In genomic region chr4:122887336-122887735, GRCm38 (mm10) we compare ENCODE assay signal across 8 mouse cellular contexts. TPM values are rescaled to one million over a fixed set of nuclear protein-coding genes. Genes with fewer than 3 reads are reported as not detected.
A peak's percentile ranks its signal among the peaks of the same experiment; 100 is the strongest.
DNase-seq lines count a peak whose midpoint lies in the region; ATAC-seq and TF ChIP-seq lines count a peak whose summit lies in the region.

No protein-coding gene starts in this region.

- no peak for ATAC-seq in forebrain, postnatal 0 days
- no peak for ATAC-seq in liver, embryonic 15.5 days (ENCODE audit: insufficient read depth)

- TF ChIP-seq POLR2A in CH12.LX (IDR thresholded peaks at IDR 0.05; ENCODE audit: low read depth, low read length): no peak

- no peak for TF ChIP-seq CTCF in gastrocnemius, adult 2 months (IDR thresholded peaks at IDR 0.05)
- TF ChIP-seq CTCF in CH12.LX (conservative IDR thresholded peaks at IDR 0.05 in 1 of 2, IDR thresholded peaks at IDR 0.05 in 1 of 2; ENCODE audit: low read depth in 2 of 2, low read length in 2 of 2): no peak
- no peak for TF ChIP-seq CTCF in forebrain, postnatal 0 days (IDR thresholded peaks at IDR 0.05; ENCODE audit: low read depth)

- TF ChIP-seq RAD21 in CH12.LX (IDR thresholded peaks at IDR 0.05; ENCODE audit: low read depth, low read length): no peak

- H3K27me3 ChIP-seq in CH12.LX (replicated peaks): no peaks in the 10 kb centered on the region
- H3K27me3 ChIP-seq in forebrain, postnatal 0 days (ENCODE audit: insufficient read depth, low read length): no peaks in the 10 kb centered on the region
- no peaks in the 10 kb centered on the region for H3K27me3 ChIP-seq in liver, embryonic 15.5 days

- no peak for TF ChIP-seq EP300 in CH12.LX (IDR thresholded peaks at IDR 0.05; ENCODE audit: low read length)

- H3K9ac ChIP-seq in CH12.LX (ENCODE audit: insufficient read depth, low read depth): peak overlapping the region; percentile 73; the same call in 1 of the 2 replicates
- H3K9ac ChIP-seq in forebrain, postnatal 0 days: peak overlapping the region; percentile 87; the same call in 1 of the 2 replicates
- H3K9ac ChIP-seq in liver, embryonic 15.5 days: no peak overlapping the region

- peak overlapping the region; percentile 96 for H3K4me3 ChIP-seq in gastrocnemius, adult 2 months
- H3K4me3 ChIP-seq in CH12.LX (replicated peaks in 1 of 3; ENCODE audit: low read depth in 2 of 3, low read length in 2 of 3, poor library complexity in 1 of 3): no peak overlapping the region
- no peak overlapping the region for H3K4me3 ChIP-seq in forebrain, postnatal 0 days (ENCODE audit: low read depth, low read length)
- H3K4me3 ChIP-seq in liver, embryonic 15.5 days (replicated peaks): peak overlapping the region; percentile 80

- peak overlapping the region; percentile 100 for H3K27ac ChIP-seq in gastrocnemius, adult 2 months
- no peak overlapping the region for H3K27ac ChIP-seq in CH12.LX (ENCODE audit: insufficient read depth, low read depth)
- H3K27ac ChIP-seq in forebrain, postnatal 0 days (ENCODE audit: low read depth, low read length): peak overlapping the region; percentile 100
- H3K27ac ChIP-seq in liver, embryonic 15.5 days (replicated peaks): peak overlapping the region; percentile 99

- 74% methylated on average over 2 of the region's 2 CpGs for WGBS in forebrain, postnatal 0 days
- 63% methylated on average over 2 of the region's 2 CpGs for WGBS in liver, embryonic 15.5 days (ENCODE audit: insufficient replicate concordance)

- no peaks in the 10 kb centered on the region for H3K9me3 ChIP-seq in CH12.LX (replicated peaks; ENCODE audit: low read length)
- H3K9me3 ChIP-seq in forebrain, postnatal 0 days (ENCODE audit: low read length): no peaks in the 10 kb centered on the region
- no peaks in the 10 kb centered on the region for H3K9me3 ChIP-seq in liver, embryonic 15.5 days (replicated peaks)

- in situ Hi-C loops in CH12.LX (cut with MboI; ENCODE audit: low pct_ligation_motif_present, low pct_unique_long_range_greater_than_20kb, low sequenced_read_pairs): no loop called here

- DNase-seq in gastrocnemius, adult 2 months: no peak
- DNase-seq in gastrocnemius, postnatal 10 days: no peak
- no peak for DNase-seq in CH12.LX (ENCODE audit: extremely low read depth)
- DNase-seq in forebrain, postnatal 0 days: no peak
- no peak for DNase-seq in frontal cortex, adult 2 months (ENCODE audit: extremely low spot score in 1 of 2, low spot score in 1 of 2)
- DNase-seq in frontal cortex, postnatal 10 days (ENCODE audit: low spot score in 2 of 2): no peak
- DNase-seq in adrenal gland, postnatal 10 days: no peak

- intact Hi-C loops in gastrocnemius, adult 2 months (cut with DNase I): loop anchor here (2.0 kb wide), 1 partner anchor 1017 kb away; the partner anchor contains the start of gene Mycbp

- peaks cover 27% of the 10 kb centered on the region for H3K79me2 ChIP-seq in CH12.LX (replicated peaks; ENCODE audit: control insufficient read depth, extremely low read depth, insufficient read depth, poor library complexity, severe bottlenecking)

- peak overlapping the region; percentile 91 for H3K4me2 ChIP-seq in CH12.LX (ENCODE audit: insufficient read depth, low read depth, poor library complexity, severe bottlenecking)
- H3K4me2 ChIP-seq in forebrain, postnatal 0 days (ENCODE audit: low read depth): peak overlapping the region; percentile 68
- H3K4me2 ChIP-seq in liver, embryonic 15.5 days: peak overlapping the region; percentile 93

- no peaks in the 10 kb centered on the region for H3K36me3 ChIP-seq in CH12.LX (replicated peaks in 1 of 2; ENCODE audit: control insufficient read depth in 1 of 2, insufficient read depth in 1 of 2, low read length in 1 of 2)
- no peaks in the 10 kb centered on the region for H3K36me3 ChIP-seq in forebrain, postnatal 0 days (ENCODE audit: insufficient read depth)
- H3K36me3 ChIP-seq in liver, embryonic 15.5 days (replicated peaks): no peaks in the 10 kb centered on the region

- dilution Hi-C loops in CH12.LX (cut with MboI; ENCODE audit: extremely low pct_ligation_motif_present, extremely low pct_unique_long_range_greater_than_20kb, low sequenced_read_pairs): no loop called here

- peaks cover 7 to 43% of the 10 kb centered on the region in 2 experiments for H3K4me1 ChIP-seq in CH12.LX (ENCODE audit: control insufficient read depth in 1 of 2, insufficient read depth in 2 of 2)
- peaks cover 12% of the 10 kb centered on the region; the same call in 1 of the 2 replicates for H3K4me1 ChIP-seq in forebrain, postnatal 0 days (ENCODE audit: insufficient read depth)
- H3K4me1 ChIP-seq in liver, embryonic 15.5 days (replicated peaks): peaks cover 51% of the 10 kb centered on the region

TF ChIP-seq in CH12.LX, 34 proteins besides CTCF, POLR2A, EP300 and RAD21:
- no peak for TF ChIP-seq HCFC1 (IDR thresholded peaks at IDR 0.05; ENCODE audit: low read depth, low read length)
- no peak for TF ChIP-seq RCOR1 (conservative IDR thresholded peaks at IDR 0.05; ENCODE audit: low read depth, low read length)
- no peak for TF ChIP-seq CHD1 (IDR thresholded peaks at IDR 0.05; ENCODE audit: low read depth, low read length)
- TF ChIP-seq ETS1 (conservative IDR thresholded peaks at IDR 0.05; ENCODE audit: low read depth, low read length): no peak
- TF ChIP-seq ZMIZ1 (IDR thresholded peaks at IDR 0.05; ENCODE audit: low read depth, low read length): no peak
- TF ChIP-seq JUN (IDR thresholded peaks at IDR 0.05; ENCODE audit: insufficient read depth, low read depth, low read length): no peak
- no peak for TF ChIP-seq USF2 (conservative IDR thresholded peaks at IDR 0.05; ENCODE audit: low read depth, low read length)
- TF ChIP-seq MYC (IDR thresholded peaks at IDR 0.05; ENCODE audit: low read depth, low read length): no peak
- no peak for TF ChIP-seq UBTF (IDR thresholded peaks at IDR 0.05; ENCODE audit: low read depth, low read length)
- TF ChIP-seq GABPA (IDR thresholded peaks at IDR 0.05; ENCODE audit: insufficient replicate concordance, low read depth, low read length): no peak
- no peak for TF ChIP-seq USF1 (IDR thresholded peaks at IDR 0.05; ENCODE audit: low read depth, low read length)
TF ChIP-seq in CH12.LX: peak in this region for 0.

RNA-seq across cellular contexts. Expression of gene Cap1, which starts 1.5 kb away (rescaled TPM):
- total RNA-seq in gastrocnemius, adult 2 months (2021): 10 to 100 TPM; 17.4 to 25.5 TPM
- 10 to 100 TPM; 46.1 to 64.2 TPM for total RNA-seq in gastrocnemius, postnatal 10 days (2021)
- total RNA-seq in CH12.LX (2012; rRNA removed): 118 and 128 TPM in 2 replicates
- 159 TPM in 2 replicates for total RNA-seq in CH12.LX (2014; rRNA removed)
- polyA plus RNA-seq in CH12.LX (2012; ENCODE audit: insufficient read length, low read depth): 163 and 195 TPM in 2 replicates
- total RNA-seq in forebrain, postnatal 0 days (2014; rRNA removed): 155 and 161 TPM in 2 replicates
- polyA plus RNA-seq in forebrain, postnatal 0 days (2015; fragmentation: Nextera tagmentation; extraction: Ambion mirVana): 68.5 and 75.2 TPM in 2 replicates
- polyA plus RNA-seq in liver, embryonic 15.5 days (2015; fragmentation: Nextera tagmentation; extraction: Ambion mirVana): 24.6 and 25.4 TPM in 2 replicates
- polyA plus RNA-seq in frontal cortex, adult 2 months (2012; rRNA removed): 142 and 146 TPM in 2 replicates
- total RNA-seq in adrenal gland, postnatal 10 days (2021): 100 to 1,000 TPM; 128 TPM

RNA-seq across cellular contexts. Expression of gene Ppt1, which starts 51.3 kb away (rescaled TPM):
- 10 to 100 TPM in 1 of 2 experiments, 1 to 10 TPM in 1; 9.1 to 13.6 TPM for total RNA-seq in gastrocnemius, adult 2 months (2021)
- total RNA-seq in gastrocnemius, postnatal 10 days (2021): 10 to 100 TPM; 21.2 to 24.6 TPM
- total RNA-seq in CH12.LX (2012; rRNA removed) (23.7 and 23.8 TPM in 2 replicates), CH12.LX (2014; rRNA removed) (23.9 and 24.2 TPM in 2 replicates)
- 30.7 TPM in 2 replicates for polyA plus RNA-seq in CH12.LX (2012; ENCODE audit: insufficient read length, low read depth)
- 43.7 and 53.8 TPM in 2 replicates for total RNA-seq in forebrain, postnatal 0 days (2014; rRNA removed)
- polyA plus RNA-seq in forebrain, postnatal 0 days (2015; fragmentation: Nextera tagmentation; extraction: Ambion mirVana): 51.1 and 68.7 TPM in 2 replicates
- 18.9 and 20.1 TPM in 2 replicates for polyA plus RNA-seq in liver, embryonic 15.5 days (2015; fragmentation: Nextera tagmentation; extraction: Ambion mirVana)
- polyA plus RNA-seq in frontal cortex, adult 2 months (2012; rRNA removed): 106 and 119 TPM in 2 replicates
- total RNA-seq in adrenal gland, postnatal 10 days (2021): 10 to 100 TPM; 45.9 to 54.5 TPM

Comparison
In these comparisons a context has a peak if more than half of its experiments do, and no peak if none do; other contexts are left out.
1. H3K4me3 ChIP-seq: peak in gastrocnemius, adult 2 months (single experiment) and liver, embryonic 15.5 days (single experiment); none in CH12.LX (0 of 3) and forebrain, postnatal 0 days (single experiment).
2. Peak in every context shown above with its lines, with median percentiles within 50 percentile points of each other: H3K4me2 ChIP-seq.